Mouse (Mus musculus) adrenal gland, postnatal 14 days (tissue): ENCODE data around the gene Cnnm1. TPM values are rescaled to one million over a fixed set of nuclear protein-coding genes. Genes with fewer than 3 reads are reported as not detected.

Experiments
- DNase-seq: peaks from one replicate; pipeline ENCODE4 v3.0.0; 2021; ENCODE audit warnings: mixed read lengths
- long read RNA-seq, 2 experiments: library from polyadenylated mRNA; stranded (forward); transcript quantifications; one replicate each; pipeline ENCODE4 v2.0.0; 2021
- total RNA-seq: library from RNA; stranded (reverse); gene quantifications from 2 replicates; pipeline ENCODE4 v1.2.3, GENCODE M21; 2021

The Cnnm1 gene
- total RNA-seq = 0.41 and 0.48 TPM in 2 replicates
- long read RNA-seq, experiment 1 = 0 reads
- long read RNA-seq, experiment 2, partial matches to known transcripts = 0 of 1 reads
- long read RNA-seq, experiment 2, other reads (novel, unspliced or antisense) = 0 of 1 reads

DNA sequence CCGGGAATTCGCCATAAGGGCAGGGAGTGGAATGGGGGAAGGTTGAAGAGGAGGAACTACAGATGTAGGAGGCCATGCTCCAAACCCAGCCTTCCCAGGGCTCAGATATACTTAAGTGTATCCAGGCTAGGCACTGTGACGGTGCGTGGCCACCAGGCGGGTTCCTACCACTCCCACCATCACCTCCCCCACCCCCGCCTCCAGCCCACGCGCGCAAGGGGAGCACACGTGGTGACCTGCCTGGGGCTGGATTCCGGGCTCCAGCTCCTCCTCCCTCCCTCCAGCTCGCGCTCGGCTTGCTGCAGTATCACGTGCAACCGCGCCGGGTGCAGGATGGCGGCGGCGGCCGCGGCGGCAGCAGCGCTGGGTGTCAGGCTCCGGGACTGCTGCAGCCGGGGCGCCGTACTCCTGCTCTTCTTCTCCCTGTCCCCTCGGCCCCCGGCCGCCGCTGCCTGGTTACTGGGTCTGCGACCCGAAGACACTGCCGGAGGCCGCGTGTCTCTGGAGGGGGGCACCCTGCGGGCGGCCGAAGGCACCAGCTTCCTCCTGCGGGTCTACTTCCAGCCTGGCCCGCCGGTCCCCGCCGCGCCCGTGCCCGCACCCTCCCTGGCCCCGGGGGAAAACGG, at the start of gene Cnnm1:
Gene Cnnm1, plus strand, starts transcription at position 325 of the 626 bp plus-strand sequence.
- DNase-seq = peak; percentile 58

DNA sequence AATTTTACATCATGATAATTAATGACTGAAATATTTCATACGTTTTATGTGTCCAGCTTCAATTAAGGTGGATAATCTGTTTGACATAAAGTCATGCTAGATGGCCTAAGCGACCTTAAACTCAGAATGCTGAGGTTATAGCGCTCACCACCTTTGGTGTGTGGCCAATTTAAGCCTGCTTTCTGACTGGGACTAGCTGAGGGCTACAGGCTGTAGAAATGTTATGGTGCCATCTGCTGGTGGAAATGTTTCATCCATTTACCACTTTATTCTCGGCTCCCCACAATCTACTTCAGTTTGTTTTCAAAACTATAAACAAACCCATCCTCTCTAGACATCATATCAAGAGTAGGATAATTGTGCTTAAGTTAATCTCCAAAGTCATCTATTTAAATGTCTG, 43.9 kb upstream of the Cnnm1 start:
- DNase-seq = peak; percentile 45

DNA sequence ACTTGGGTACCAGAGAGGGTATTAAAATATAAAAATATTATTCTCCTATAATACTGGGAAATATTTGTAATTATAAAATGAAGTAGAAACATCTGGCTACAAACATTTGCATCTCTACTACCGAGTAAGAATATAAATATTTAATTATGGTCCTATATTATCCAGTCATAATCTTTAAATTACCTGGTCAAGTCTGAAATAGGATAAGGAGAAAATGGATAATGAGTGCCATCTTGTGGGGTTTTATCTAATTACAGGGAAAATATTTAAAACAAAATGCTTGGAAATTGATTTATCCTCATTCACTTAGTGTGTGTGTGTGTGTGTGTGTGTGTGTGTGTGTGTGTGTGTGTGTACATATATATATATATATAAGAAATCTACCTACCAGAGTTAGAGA, 33.1 kb upstream of the Cnnm1 start:
- DNase-seq = no peak

DNA sequence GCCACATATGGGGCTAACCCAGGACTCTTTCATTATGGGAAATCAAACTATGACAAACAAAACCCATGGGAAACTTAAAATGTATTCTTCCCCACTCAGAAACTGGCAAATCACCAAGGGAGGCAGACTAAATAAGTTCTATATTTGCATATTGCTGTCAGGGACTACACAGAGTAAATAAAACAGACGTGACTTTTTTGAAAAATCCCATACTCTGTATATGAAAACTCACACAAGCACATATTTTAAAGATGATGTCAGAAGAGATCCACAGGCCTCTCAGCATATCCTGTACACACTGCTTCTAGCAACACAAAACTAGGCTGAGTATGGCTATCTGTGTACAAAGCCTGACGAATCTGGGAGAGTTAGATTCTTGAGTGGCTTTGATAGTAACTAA, 24.7 kb upstream of the Cnnm1 start:
- no peak for DNase-seq

DNA sequence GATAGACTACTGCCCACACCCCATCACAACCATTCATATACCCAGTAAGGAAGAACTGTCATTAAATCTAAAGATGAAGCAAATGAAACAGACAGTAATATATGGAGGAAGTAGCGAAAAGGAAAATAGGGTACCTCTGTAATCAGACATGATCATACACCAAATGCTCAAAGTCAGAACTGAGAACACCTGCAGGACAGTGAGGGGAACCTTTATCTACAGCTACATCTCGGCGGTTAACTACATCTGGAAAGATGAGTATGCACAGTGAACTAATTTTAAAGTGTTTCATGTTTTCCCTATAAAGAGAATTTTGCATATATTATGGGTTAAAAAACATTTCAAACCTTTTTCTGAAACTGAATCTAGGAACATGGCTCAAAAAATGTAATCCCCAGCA, 19.7 kb upstream of the Cnnm1 start:
- DNase-seq = no peak

DNA sequence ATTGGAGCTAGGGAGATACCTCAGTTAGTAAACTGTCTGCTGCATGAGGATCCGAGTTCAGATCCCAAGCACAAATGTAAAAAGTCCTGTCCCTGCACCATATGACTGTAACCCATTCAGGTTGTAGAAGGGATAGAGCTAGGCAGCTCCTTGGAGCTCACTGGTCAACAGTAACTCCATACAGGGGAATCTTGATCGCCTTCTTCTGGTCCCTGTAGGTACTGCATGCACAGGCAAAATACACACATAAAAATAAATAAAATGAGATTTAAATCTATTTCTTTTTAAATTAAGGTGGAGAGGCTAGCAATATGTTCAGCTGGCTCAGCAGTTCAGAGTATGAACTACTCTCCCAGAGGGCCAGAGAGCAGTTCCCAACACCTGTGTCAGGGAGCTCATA, 16.2 kb upstream of the Cnnm1 start:
- DNase-seq = no peak

DNA sequence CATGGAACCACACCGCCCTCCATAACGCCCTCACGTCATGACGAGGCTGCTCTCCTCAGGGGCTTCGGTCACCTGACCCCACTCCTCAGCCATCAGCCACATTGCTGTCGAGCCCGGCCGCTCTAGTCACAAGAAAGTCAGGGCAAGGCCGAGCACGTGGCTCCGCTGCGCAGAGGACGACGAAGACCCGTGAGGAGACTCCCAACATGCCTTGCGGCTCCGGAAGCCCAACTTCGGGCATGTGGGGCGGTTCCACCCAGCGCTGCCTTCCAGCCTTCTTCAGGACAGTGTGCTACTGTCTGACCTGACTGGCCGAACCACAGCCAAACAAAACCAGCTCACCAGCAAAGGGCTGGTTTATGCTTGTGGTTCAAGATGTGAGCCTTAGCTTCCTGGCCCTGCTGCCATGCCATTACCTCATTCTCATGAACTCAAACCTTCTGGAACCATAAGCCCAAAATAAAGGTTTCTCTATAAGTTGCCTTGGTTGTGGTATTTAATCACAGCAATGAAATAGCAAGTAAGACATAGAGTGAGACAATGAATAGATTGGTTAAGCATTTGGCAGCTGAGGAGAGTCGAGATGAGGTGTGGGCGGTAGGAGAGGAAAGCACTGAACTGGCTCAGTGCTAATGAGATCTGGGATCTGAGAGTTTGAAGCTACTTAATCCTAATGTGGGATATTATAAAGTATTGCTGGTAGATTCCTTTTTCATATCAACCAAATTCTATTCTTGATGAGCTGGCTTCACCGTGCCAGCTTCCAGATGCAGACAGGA, 12.6 kb upstream of the Cnnm1 start:
- DNase-seq = no peak

DNA sequence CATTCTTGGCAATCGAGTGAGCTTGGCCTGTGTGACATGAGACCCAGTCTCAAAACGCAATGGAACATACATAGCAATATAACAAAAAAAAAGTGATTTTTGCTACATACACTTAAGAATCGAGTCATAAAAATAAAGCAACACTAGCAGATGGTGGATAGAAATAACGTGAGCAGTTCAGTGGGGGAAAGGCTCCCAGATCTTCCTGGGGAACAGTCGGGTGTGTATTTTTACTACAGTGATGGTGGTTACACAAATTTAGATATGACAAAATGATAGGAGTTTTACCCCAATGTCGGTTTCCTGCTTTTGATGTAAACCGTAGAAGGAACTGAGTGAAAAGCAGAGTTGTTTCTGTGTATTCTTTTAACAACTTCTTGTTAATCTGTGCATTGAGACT, 990 bp upstream of the Cnnm1 start:
- DNase-seq = no peak

DNA sequence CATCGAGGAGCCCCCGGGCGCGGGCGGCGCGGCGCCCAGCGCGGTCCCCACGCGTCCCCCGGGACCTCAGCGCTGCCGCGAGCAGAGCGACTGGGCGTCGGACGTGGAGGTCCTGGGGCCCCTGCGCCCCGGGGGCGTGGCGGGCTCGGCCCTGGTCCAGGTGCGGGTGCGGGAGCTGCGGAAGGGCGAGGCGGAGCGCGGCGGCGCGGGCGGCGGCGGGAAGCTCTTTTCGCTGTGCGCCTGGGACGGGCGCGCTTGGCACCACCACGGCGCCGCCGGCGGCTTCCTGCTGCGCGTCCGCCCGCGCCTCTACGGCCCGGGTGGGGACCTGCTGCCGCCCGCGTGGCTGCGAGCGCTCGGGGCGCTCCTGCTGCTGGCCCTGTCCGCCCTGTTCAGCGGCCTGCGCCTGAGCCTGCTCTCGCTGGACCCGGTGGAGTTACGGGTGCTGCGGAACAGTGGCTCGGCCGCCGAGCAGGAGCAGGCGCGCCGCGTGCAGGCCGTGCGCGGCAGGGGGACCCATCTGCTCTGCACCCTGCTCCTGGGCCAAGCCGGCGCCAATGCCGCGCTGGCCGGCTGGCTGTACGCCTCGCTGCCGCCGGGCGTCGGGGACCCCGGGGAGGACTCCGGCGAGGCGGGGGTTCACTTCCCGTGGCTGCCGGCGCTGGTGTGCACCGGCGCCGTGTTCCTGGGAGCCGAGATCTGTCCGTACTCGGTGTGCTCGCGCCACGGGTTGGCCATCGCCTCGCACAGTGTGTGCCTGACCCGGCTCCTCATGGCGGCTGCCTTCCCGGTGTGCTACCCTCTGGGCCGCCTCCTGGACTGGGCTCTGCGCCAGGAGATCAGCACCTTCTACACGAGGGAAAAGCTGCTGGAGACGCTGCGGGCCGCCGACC, 778 bp downstream of the Cnnm1 start:
- peak; percentile 16 for DNase-seq

DNA sequence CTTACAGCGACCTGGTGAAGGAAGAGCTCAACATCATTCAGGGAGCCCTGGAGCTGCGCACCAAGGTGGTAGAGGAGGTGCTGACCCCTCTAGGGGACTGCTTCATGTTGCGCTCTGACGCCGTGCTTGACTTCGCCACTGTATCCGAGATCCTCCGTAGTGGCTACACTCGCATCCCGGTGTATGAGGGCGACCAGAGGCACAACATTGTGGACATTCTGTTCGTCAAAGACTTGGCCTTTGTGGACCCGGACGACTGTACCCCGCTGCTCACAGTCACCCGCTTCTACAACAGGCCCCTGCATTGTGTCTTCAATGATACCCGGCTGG, 1.4 kb downstream of the Cnnm1 start:
- DNase-seq = no peak

DNA sequence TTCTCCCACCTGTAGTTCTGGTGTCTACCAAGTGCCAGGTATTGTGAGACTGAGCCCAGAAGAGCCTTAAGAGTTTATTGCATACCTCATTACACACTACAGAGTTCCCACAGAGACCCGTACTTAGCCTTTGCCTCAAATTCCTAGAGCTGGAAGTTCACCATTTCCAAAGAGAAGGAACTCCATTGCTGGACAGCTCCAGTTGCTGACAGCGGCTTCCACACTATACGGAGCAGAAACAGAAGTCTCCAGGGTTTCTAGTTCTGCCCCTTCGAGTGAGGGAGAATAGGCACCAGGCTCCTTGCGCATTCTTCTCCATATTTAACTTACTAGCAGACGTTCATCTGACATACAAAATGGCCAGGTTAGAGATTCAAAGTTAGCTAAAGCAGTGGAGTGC, 2.0 kb downstream of the Cnnm1 start:
- no peak for DNase-seq

DNA sequence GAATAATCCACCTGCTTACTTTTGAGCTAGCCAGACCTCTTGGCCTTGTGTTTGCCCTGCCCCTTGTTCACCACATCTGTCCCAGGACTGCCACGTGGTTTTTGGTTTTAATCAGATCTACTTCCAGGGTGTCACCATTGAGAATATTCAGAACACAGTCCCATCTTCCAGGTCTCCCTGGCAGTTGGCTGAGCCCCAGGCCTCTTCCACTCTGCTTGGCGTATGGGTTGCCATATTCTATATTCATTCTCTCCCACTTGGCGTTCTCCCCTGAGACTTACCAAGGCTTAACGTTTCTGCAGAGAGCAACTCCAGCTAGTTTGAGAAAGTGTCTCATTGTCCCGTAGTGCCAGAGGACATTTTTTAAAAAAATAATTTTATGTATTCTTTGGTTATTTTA, 2.7 kb downstream of the Cnnm1 start:
- DNase-seq = no peak

DNA sequence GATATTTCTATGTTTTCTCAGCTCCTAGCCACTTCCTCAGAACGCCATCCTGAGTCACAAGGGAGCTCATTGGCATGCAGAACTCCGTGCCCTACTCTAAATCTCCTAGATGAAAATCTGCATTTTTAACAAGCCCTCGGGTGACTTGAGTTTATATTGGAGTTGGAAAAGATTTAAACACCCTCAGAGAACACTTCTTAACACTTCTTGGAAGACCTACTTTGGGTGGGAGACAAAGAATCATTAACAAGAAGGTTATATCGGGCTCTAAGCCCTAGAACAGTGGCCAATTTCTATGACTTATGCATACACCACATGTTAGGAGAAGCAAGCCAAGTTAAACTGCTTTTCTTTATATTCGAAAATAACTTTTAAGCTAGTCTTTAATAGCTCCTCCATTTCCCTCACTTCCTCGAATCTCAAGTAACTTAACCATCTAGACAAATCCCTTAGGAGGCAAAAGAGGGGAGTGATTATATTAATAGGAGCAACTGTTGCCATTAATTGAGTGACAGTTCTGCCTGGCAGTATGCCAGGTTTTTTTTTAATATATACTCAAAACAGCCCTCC, 4.5 kb downstream of the Cnnm1 start:
- no peak for DNase-seq

DNA sequence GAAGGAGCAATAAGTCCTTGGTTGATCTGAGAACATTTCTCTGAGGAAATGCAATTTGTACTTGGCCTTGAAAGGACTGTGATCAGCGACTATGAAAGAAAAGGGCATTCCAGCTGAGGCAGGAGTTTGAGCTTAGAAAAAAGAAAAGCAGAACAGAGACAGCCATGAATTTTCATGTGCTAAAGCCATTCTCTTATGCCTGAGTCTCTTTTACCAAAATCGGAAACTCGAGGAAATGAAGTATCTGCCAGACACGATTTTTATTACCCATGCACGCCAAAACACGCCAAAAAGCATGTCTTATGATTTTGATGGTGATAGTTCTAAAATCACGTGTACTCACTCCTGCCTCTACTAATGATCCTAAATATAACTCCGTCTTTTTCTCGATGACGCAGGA, 11.3 kb downstream of the Cnnm1 start:
- no peak for DNase-seq

DNA sequence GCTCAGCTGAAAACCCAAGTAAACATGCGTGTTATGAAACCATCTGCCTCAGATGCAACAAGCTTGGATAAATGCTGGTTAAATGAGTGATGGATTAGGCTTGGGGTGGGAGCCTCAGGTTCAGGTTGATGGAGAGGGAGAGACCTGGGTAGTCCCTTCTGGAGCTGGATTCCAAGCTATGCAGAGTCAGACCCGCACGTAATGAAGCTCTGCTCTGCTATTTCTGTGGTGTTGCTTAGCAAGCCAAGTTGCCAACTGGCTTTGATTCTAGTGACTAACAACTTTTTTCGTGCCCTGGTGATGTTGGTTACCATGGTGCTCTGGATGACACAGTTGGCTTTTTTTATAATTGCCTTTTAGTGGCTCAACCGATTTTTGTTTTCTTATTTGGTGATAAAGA, 11.9 kb downstream of the Cnnm1 start:
- no peak for DNase-seq

DNA sequence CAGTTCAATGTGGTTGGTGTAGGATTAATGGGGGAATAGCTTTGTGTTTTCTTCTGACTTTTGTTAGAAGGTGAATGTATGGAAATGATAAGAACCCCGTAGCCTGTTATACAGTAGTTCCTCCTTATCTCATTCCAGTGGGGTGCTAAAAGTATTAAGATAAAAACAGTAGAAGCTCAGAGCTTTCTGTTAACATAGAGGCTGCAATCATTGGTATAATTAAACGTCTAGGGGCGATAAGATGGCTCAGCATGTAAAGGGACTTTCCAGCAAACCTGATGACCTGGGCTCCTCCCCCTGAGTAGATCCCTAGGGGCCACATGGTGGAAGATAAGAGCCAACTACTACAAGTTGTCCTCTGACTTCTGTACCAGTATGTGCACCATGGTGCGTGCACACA, 12.8 kb downstream of the Cnnm1 start:
- no peak for DNase-seq

DNA sequence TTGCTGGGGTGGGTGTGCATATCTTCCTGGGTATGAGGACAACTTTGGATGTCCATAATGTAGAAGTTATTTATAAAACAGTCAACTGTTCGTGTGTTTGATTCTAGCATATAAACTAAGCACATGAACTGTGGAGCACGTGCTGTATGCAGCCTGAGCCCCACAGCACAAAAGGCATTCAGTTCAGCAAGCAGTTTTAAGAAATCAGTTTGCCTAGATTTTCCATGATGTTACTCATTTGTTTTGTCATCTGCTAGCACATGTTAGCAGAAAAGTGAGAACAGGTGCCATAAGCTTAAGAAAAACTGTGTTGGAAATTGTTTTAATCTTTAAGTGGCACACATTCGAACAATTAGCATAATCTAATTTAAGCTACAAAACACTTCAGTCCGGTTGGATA, 19.7 kb downstream of the Cnnm1 start:
- no peak for DNase-seq

DNA sequence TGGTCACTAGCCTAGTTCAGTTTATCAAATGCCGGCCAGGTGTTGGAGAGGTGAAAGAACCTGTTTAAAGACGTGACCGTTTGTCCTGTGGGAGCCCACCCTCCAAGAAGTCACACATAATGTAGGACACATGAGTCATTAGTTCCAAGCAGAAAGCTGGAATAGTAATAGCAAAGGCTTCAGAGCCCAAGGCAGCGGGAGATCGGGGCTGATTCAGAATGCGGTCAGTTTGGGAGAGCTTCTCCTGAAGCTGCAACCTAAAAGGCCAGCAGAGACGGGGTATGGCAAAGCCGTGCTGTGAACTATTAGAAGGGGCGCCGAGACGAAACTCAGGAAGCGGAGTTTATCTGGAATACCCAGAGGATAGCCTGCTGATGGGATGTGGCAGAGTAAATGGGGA, 20.2 kb downstream of the Cnnm1 start:
- no peak for DNase-seq

DNA sequence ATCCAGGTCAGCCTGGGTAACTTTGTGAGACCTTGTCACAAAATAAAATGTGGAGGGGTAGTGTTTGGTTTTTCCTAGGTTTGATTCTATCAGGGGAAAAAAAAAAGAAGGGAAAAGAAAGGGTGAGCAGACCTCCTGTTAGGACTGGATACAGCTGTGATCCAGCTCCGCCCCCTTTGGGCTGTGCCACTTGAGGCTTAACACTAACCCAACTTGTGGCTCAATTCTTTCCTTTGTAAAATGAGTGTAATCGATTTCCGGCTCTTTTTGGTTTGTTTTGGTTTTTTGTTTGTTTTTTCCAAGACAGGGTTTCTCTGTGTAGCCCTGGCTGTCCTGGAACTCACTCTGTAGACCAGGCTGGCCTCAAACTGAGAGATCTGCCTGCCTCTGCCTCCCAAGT, 21.9 kb downstream of the Cnnm1 start:
- DNase-seq = no peak

DNA sequence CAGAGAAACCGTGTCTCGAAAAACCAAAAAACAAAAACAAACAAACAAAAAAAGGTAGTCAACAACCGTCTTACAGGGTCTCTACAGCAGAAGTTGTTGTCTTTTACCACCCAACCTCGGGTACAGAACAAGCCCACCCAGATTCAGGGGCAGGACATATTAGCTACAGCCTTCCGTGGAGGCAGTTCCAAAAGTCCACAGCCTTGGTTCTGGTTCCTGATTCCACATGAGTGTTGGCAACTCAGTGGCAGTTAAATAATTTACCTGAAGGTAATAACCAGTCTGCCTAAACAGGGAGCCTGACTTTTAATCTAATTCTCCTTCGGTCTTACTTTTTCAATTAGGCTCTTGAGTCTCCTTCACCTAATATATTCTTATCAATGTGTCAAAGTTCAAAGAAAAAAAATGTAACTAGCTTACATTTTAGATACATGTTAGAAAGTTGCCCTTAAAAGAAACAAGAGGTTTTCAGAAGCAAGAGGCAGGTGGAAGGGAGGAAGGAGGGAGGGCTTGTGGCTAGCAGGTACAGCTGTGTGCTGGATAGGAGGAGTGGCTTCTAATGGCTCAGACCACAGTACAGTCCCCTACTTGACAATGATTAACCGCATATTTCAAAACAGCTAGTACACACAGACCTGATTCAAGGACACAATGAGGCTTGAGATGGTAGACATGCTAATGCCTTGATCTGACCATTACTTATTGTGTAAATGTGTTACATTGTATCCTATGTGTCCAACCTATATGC, 23.5 kb downstream of the Cnnm1 start:
- DNase-seq = no peak

DNA sequence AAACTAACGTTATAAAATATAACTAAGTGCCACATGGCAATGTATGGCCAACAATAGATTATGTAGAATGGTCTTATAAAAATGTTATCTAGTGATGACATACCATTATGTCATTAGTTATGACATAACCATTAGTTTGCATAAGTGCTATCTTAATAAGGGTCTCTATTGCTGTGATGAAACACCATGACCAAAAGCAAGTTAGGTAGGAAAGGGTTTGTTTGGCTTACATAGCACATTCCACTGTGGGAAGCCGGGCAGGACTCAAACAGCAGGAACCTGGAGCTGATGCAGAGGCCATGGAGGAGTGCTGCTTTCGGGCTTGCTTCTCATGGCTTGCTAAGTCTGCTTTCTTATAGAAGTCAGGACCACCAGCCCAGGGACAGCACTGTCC, 24.1 kb downstream of the Cnnm1 start:
- DNase-seq = no peak

DNA sequence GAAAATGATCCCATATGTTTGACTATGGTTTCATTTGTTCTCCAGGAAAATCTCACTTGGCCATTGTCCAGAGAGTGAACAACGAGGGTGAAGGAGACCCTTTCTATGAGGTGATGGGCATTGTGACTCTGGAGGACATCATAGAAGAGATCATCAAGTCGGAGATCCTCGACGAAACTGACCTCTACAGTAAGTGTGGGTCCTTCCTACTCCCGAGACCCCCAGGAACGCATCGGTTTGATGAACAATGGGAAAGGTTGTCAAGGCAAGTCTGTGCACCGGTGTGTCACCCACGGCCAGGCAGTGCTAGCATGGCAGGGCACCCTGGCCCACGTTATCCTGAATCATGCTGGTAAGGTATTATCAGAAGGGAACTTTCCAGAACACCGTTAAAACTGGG, 24.8 kb downstream of the Cnnm1 start:
- DNase-seq = no peak
